Mouse (Mus musculus) liver, embryonic 14.5 days (tissue): ENCODE data around the gene Cdh12.

ENCODE experiments used
- CTCF ChIP-seq: IDR thresholded peaks from 2 replicates; pipeline ENCODE4 v1.5.1; 2016; ENCODE audit warnings: antibody characterized with exemption, low read depth, control low read depth
- EP300 ChIP-seq: IDR thresholded peaks from 2 replicates; pipeline ENCODE4 v1.6.1; 2016; ENCODE audit warnings: antibody characterized with exemption, low read depth

GRCm38 (mm10) chr15:20642905-20643414 is 193.9 kb downstream of the Cdh12 start:
- TF ChIP-seq CTCF (no peak), EP300 (no peak)
